Comparison of ENCODE assay signal across 1 mouse cellular context in the genomic region with DNA sequence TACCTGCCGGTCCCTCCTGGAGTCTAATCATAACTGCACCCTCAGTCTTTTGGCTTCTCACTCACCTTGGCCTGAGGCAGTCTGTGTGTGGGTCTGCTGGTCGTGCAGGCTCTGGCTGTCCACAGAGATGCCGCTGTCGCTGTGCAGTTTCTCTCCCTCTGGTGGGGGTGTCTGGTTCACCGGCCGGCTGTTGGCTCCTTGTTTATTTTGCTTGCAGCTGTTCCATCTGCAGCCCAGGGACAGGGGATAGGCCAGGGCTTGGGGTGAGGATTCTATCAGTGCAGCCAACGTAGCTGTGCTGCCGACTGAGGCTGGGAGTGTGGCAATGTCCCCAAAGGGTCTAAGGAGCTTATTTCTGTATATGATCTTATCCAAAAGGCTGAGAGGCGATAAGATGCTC.
TF ChIP-seq lines count a peak whose summit lies in the region.

No protein-coding gene starts in this region.

TF ChIP-seq in myocyte, 11 proteins besides CTCF, POLR2A, EP300 and RAD21 (continued from another document):
- TF ChIP-seq MYOD1 (IDR thresholded peaks at IDR 0.05; ENCODE audit: control insufficient read depth in 1 of 3, insufficient read length in 2 of 3, low read depth in 2 of 3) (peak in 2 of 3 experiments; percentile 52 to 72), MAX (IDR thresholded peaks at IDR 0.05; ENCODE audit: low read depth) (no peak)
